Mouse (Mus musculus) splenic B cell, adult 2 months (primary cell): Measurements from ENCODE around the gene Prkag1.
"Not testable (repeated sequence)": the region's sequence is repeated elsewhere in the genome, so short reads cannot be mapped to it uniquely, and the experiment has no call there.

Experiments used
- DNase-seq: peaks from one replicate; pipeline ENCODE4 v3.0.0-alpha.2; 2011; ENCODE audit warnings: low read depth, low spot score
- H3K27me3 ChIP-seq: 2 replicates; pipeline ENCODE4 v1.6.1; 2012; ENCODE audit warnings: mild to moderate bottlenecking, low read length, moderate library complexity, mixed read lengths; ENCODE audit not compliant: control insufficient read depth, poor library complexity, insufficient read depth, severe bottlenecking
- H3K36me3 ChIP-seq: 2 replicates; pipeline ENCODE4 v1.6.1; 2012; ENCODE audit warnings: mild to moderate bottlenecking, low read length, moderate library complexity, mixed read lengths; ENCODE audit not compliant: control insufficient read depth, poor library complexity, insufficient read depth, severe bottlenecking

The Prkag1 gene

DNA sequence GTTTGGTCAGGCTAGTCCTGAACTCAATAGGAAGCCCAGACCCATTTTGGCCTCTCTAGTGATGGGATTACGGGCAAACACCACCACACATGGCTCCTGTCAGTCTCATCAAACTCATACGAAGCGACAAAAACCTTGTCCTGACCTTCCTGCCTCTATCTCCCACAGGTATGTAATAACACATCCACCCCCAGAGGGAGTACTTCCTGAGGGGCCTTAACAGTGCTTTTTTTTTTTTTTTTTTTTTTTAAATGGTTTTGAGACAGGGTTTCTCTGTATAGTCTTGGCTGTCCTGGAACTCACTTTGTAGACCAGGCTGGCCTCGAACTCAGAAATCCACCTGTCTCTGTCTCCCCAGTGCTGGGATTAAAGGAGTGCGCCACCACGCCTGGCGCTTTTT lies 13.2 kb downstream of the Prkag1 start:
- Histone ChIP-seq H3K27me3 (no peaks in the 10 kb centered on the region), H3K36me3 (peaks cover 18% of the 10 kb centered on the region)
- no peak for DNase-seq

DNA sequence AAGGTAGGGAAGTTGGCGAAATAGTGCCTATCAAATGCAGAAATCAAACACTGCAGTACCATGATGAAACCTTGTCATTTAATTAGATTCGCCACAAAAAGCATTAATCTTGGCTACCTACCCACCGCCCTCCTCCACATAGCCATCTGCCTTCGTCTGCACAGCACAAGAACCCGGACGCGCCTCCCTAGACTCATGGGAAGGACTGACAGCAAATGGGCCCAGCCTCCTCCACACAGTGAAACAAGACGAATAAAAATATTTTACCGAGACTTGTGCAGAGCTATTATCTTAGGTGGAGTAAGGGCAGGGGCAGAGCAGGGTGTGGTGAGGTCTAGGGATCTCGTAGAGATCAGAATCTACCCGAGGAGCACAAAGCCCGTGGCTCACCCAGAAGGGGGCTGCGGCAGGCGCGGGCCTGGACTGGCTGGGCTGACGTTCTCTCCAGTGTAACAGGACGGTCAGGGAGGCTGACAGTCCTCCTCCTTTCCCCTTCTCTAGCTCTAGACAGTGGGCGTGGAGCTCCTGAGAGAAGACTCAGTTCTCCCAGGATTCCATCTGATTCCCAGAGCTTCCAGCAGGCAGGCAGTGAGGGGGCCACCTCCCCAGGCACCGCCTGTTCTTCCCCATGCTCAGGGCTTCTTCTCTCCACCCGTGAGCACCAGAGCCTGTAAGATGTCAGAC lies 18.4 kb downstream of the Prkag1 start:
- no peak for DNase-seq
- no peaks in the 10 kb centered on the region for H3K27me3 ChIP-seq
- peaks cover 14% of the 10 kb centered on the region for H3K36me3 ChIP-seq

DNA sequence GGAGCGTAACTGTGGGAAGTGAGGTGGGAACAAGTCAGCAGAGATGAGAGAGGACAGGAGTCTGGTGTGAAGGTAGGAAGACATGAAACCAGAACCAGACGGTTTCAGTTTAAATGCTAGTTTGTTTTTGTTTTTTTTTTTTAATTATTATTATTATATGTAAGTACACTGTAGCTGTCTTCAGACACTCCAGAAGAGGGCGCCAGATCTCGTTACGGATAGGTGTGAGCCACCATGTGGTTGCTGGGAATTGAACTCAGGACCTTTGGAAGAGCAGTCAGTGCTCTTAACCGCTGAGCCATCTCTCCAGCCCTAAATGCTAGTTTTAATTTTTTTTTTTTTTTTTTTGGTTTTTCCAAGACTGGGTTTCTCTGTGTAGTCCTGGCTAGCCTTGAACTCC lies 21.1 kb downstream of the Prkag1 start:
- H3K27me3 ChIP-seq, H3K36me3 ChIP-seq, DNase-seq: not testable (repeated sequence)

DNA sequence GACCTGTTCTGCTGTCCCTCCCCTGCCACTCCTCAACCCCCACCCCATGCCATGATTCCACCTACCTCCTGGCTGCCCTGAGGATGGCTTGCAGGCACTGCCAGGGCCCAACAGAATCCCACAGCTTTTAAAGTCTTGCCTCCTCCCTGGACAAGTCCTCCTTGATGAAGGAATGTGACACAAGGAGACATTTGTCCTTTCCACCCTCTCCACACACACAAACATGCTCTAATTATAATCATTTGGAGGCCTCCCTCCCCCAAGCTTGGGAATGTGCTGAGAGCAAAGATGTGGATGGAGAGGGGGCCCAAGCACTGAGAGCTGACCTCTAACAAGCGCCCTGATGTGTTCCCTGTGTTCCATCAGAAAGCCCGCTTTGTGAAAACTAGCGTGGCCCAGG lies 21.9 kb downstream of the Prkag1 start, which contains the start of gene Ddn:
TSS of gene Ddn (minus strand) at position 101 of the 400 bp plus-strand sequence.
- no peak for DNase-seq
- H3K27me3 ChIP-seq: no peaks in the 10 kb centered on the region
- H3K36me3 ChIP-seq: peaks cover 6% of the 10 kb centered on the region; the same call in 1 of the 2 replicates

DNA sequence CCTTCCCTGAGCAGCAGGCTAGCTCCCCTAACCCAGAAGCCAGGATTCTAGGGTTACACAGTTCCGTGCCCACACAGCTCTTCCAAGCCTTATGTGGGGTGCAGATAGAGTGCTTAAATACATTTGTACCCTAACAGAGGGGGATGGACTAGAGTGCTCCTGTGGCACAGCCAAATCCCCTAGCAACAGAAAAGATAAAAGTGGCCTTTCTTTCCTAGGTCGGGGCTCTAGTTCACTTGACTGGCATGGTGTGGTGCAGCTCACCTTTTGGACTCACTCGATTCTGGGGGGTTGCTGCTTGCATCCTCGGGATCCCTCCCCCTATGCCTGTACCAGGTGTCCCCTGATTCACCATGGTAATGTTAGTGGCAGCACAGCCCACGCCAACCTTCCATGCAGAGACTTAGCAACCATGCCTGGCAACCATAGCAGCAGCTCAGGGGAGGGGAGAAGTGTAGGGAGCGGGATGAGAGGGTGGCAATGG lies 22.6 kb downstream of the Prkag1 start:
- 0 out of 2 replicates have a peak, but pooled peaks cover 3% of the 10 kb centered on the region for H3K36me3 ChIP-seq

DNA sequence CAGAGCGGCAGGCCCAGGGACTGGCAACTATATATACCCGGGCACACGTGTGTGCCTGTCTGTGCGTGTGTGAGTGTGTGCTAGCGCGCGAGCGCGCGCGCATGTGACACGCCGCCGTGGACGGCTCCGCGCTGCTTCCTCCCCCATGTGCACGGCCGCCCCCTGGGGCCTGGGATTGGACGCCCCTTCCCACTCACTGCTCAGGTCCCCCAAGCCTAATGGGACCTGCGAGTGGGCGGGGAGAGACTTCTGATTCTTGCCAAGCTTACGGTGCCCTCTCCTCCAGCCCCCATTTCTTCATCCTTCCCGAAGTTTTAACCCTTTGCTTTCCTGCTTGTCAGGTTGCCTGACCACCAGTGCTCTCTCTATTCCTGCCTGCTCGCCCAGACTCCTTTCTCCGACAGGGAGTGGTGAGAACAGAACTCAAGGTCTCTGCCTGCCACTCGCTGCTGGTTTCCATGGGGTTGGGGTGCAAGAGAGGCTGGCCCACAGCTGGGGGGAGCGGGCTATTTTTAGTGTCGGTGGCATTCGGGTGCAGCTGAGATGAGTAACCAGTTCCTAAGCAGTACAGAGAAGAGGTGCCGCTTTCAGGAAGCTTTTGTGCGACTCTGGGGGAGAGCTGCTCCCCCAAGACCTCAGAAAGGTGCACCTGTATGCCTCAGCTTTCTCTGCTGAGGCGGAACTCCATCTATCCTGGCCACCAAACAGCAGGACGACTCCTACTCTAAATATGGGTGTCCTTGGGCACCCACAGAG lies 23.2 kb downstream of the Prkag1 start:
- peak; percentile 81 for DNase-seq
- 0 out of 2 replicates have a peak, but pooled peaks cover 2% of the 10 kb centered on the region for H3K36me3 ChIP-seq
- H3K27me3 ChIP-seq: no peaks in the 10 kb centered on the region

More for the DNA sequence above, 22.6 kb downstream of the Prkag1 start:
- DNase-seq: no peak
- H3K27me3 ChIP-seq: no peaks in the 10 kb centered on the region

DNA sequence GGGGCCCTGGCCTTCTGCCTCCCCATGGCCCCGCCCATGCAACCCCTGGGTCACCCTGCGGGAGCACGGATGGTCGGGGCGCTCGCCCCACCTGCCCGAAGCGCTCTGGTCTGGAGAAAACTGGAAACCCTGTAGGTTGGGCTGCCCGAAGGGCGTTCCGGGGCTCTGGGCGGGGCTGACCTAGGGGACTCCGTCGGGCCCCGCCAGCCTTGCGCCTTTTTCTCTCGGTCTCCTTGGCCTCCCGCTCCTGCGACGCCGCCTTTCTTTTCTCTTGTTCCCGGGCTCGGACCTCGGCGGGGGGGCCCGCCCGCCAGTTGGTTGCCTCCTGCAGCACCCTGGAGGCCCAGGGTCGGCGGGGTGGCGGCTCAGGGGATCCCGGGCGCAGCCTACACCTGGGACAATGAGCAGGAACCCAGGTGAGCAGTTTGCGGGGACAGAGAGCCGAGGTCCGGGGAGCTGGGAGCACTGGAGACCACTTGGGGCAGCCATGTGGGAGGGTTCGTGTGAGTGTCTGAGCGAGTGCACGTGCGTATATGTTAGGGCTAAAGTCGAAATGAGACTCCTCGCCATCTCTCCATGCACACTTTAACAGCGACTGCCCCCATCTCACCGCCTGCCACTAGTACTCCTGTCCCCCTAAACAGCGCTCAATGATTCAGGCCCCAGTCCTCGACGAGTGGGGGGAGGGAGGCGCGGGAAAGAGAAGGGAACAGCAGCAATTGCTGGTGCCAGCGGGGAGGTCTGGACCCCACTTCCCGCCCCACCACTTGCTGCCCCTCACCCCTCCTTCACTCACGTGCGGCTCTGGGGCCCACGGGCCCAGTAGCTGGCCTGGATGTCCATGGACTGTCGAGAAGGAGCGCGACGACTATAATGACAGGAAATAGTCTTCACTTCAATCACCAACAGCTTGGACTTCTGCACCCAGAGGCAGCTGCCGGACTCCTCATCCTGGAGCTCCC lies 24.2 kb downstream of the Prkag1 start:
- DNase-seq: peak; percentile 37
- H3K36me3 ChIP-seq: no peaks in the 10 kb centered on the region
- H3K27me3 ChIP-seq: no peaks in the 10 kb centered on the region

DNA sequence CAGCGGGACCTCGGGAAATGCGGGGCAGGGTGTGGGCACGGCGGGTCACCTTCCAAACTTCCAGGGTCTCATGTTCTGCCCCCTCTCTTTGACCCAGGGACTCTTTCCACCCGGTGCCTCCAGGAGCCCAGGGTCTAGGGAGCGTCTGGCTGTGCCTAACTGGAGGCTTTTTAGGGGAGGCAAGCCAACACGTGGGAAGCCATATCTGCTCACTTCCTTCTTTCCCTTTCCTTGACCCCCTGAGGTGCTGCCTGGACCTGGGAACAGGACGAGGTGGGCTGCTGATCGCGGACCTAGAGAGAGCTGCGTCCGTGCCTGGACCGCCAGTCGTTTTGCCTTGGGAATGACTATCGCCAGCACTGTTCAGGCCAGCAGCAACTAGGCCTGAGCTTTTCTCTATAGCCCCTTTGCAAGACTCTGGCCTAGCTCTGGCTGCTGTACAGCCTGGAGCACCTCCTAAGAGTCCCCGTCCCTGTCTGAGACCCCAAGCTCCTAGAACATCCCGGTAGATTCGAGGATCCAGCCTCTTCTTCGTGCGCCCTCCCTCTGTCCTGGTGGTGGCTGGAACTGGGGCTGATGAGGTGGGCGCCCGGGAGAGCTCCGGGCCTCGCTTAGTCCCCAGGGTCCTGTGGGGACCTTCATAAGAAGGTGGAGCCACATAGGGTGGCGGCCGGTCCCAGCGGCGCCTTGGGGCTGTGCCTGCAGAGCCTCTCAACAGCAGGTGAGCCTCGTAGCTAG lies 25.1 kb downstream of the Prkag1 start:
- DNase-seq: no peak
- Histone ChIP-seq H3K36me3 (no peaks in the 10 kb centered on the region), H3K27me3 (no peaks in the 10 kb centered on the region; the same call in 1 of the 2 replicates)

DNA sequence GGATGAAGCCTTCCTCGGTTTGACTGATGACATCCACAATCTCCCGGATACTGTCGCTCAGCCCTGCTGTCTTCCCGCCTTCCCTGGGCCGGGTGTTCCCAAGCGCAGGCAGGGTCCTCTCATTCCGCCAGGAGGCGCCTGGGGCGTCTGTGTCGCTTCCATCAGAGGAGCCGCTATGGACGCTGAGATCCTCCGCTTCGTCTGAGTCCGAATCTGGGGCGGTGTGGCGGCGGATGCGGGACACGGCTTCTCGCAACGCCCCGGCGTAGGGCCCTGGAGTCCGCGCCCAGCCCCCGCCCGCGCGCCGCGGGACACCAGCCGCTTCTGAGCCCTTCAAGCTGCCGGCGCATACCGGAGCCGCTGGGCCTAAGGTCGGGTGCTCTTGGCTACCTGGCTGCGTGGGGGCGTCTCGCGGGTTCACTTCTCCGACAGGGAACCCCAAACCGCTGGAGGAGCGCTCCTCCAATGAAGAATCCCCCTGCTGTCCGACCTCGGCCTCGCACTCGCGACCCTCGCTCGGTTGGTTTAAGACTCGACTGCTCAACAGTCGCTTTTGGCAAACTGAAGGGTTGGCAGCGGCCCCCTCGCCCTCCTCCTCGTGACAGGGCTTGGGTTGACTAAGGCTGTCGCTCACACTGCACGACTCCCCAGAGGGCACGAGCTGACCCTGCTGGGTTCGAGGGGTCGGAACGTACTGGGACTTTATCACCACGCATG lies 25.8 kb downstream of the Prkag1 start:
- Histone ChIP-seq H3K36me3 (no peaks in the 10 kb centered on the region), H3K27me3 (no peaks in the 10 kb centered on the region; the same call in 1 of the 2 replicates)
- DNase-seq: peak; percentile 46

DNA sequence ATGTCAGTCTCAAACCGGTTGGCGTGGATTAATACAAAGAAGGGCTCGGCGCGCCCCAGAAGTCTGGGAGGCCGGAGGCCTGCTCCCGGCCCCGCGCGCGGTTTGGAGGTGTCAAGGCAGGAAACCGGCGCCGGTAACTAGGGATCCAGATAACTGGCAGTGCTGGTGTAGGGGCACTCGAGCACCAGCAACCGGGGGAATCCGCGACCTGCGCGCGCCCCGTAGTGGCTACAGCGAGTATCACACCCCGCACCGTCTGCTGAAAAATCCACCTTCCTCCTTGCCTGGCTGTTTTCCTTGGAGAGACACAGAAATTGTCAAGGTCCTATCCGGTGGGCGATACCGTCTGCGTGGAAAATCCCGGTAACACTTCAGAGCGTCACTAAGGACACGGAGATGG lies 27.3 kb downstream of the Prkag1 start:
- peak; percentile 75 for DNase-seq
- Histone ChIP-seq H3K27me3 (no peaks in the 10 kb centered on the region; the same call in 1 of the 2 replicates), H3K36me3 (no peaks in the 10 kb centered on the region)

DNA sequence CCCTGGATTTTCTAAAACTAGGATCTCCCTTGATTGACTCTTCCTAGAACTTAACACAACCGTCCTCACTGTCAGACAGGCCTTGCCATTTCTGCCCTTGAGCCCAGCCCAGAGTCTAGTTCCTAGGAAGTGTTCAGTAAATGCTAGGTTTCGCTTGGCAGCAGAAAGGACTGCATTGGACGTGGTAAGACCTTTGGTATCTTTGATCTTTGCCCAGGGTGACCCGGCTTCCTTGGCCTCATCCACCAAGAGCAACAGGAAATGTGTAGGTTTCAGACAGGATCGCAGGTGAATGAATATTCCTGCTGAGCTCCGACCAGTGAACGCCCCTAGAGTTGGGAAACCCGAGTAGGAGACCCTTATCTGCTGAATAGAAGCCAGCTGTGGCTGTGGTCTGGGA lies 28.4 kb downstream of the Prkag1 start:
- no peak for DNase-seq
- H3K27me3 ChIP-seq: no peaks in the 10 kb centered on the region; the same call in 1 of the 2 replicates
- H3K36me3 ChIP-seq: no peaks in the 10 kb centered on the region

DNA sequence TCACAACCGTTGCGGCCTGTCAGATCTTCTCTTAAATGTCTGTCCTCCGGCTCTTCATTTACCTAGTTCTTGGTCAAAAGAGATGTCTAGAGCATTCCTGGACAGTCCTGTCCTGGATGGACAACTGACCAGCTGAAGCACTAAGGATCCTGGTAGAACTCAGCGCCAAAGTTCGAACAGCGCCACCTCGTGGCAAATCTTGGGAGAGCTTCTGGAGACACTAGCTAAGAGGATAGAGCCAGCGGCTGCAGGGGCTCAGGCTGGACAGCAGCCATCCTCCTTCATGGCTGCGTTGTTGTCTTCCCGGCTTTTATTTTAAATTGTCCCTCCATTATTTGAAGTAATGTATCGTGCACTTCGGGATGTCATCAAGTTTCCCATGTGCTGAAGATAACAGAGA lies 31.9 kb downstream of the Prkag1 start:
- peak; percentile 84 for DNase-seq
- Histone ChIP-seq H3K36me3 (no peaks in the 10 kb centered on the region), H3K27me3 (no peaks in the 10 kb centered on the region; the same call in 1 of the 2 replicates)

DNA sequence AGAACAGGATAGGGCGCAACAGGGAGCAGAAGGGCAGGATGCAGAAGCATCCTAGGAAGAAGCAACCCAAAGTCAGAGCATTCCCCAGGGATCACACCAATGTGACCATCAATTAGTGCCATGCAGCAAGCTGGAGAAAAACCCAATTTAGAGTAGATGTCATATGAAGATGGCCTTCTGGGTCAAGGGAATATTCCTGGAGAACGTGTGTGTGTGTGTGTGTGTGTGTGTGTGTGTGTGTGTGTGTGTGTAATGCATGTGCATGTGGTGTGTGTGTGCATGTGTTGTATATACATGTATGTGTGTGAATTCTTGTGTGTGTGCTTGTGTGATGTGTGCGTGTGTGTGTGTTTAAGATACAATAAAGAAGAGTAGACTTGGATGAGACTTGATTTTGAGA lies 32.4 kb downstream of the Prkag1 start:
- H3K36me3 ChIP-seq: no peaks in the 10 kb centered on the region
- no peaks in the 10 kb centered on the region; the same call in 1 of the 2 replicates for H3K27me3 ChIP-seq
- DNase-seq: no peak
